ENCODE assay signal across 9 mouse cellular contexts in the genomic region with DNA sequence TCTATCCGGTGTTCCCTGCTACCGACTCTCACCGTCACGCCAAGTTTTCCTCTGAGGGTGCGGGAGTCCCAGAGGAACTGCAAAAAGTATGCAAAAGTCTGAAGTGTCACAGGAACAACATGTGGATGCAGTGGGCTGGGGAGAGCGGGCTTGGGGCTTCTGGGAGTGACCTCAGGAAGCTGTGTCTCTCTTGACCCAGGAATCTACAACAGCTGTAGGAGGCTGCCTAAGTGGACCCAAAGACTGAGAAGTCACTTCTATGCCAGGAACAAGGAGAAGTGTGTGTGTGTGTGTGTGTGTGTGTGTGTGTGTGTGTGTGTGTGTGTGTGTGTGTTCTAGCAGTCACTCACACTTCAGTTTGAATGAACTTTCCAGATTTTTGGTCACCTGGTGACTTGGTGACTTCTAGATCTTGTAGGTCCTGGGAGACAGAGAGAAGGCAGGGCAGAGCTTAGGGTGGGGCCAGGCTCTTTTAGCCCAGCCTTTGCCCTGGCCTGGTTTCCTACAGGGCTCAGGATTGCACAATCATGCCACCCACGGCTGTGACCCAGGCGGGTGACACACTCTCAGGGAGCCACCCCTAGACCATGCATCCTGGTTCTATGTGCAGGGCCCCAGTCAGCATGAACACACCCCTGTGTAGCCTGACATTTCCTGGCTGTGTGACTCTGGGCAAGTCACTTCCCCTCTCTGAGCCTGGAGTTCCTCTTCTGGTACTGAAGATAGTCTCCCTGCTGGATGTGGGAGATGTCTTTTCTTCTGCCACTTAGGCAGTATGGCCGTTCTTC.
DNase-seq lines count a peak whose midpoint lies in the region; ATAC-seq and TF ChIP-seq lines count a peak whose summit lies in the region.
"Had no signal": no experiment of that assay in that cellular context is flagged by ENCODE, and none has a peak within 500 bp of the region (broad histone marks: within the 10 kb centered on the region; RNA-seq: fewer than 3 reads in every experiment).

No protein-coding gene starts in this region.

- DNase-seq in kidney, adult 2 months: peak; percentile 72
- DNase-seq in liver, adult 2 months (ENCODE audit: extremely low read depth, low read depth, low spot score): peak; percentile 89
- DNase-seq in retina, embryonic 14.5 days (ENCODE audit: low spot score): no peak
- DNase-seq in ovary, postnatal 14 days (ENCODE audit: low spot score): no peak
- DNase-seq in right cerebral cortex, postnatal 25 days: no peak

- WGBS in kidney, adult 2 months: 81% methylated on average over 9 of the region's 9 CpGs
- 89% methylated on average over 9 of the region's 9 CpGs for WGBS in kidney, embryonic 14.5 days
- 48% methylated on average over 9 of the region's 9 CpGs for WGBS in bone marrow, adult 2 months
- 75% methylated on average over 9 of the region's 9 CpGs for WGBS in liver, adult 2 months

- no peaks in the 10 kb centered on the region for H3K27me3 ChIP-seq in kidney, adult 2 months (replicated peaks; ENCODE audit: control insufficient read depth, insufficient read depth, low read length)
- H3K27me3 ChIP-seq in kidney, embryonic 14.5 days (ENCODE audit: control insufficient read depth, insufficient read depth, low read length): no peaks in the 10 kb centered on the region; the same call in 1 of the 2 replicates
- no peaks in the 10 kb centered on the region for H3K27me3 ChIP-seq in liver, adult 2 months (ENCODE audit: control insufficient read depth, insufficient read depth, low read length)
- no peaks in the 10 kb centered on the region for H3K27me3 ChIP-seq in myocyte (ENCODE audit: control insufficient read depth, insufficient read depth, insufficient read length)
- H3K27me3 ChIP-seq: limb, embryonic 12.5 days had no signal

- no peaks in the 10 kb centered on the region for H3K79me2 ChIP-seq in liver, adult 2 months (ENCODE audit: control insufficient read depth, insufficient read depth, low read length)
- H3K79me2 ChIP-seq in myocyte (ENCODE audit: control insufficient read depth, insufficient read depth): no peaks in the 10 kb centered on the region

- H3K4me1 ChIP-seq in kidney, adult 2 months (ENCODE audit: control insufficient read depth, insufficient read depth, low read length): peaks cover 4% of the 10 kb centered on the region
- H3K4me1 ChIP-seq in kidney, embryonic 14.5 days (ENCODE audit: control insufficient read depth, insufficient read depth, low read length): peaks cover 12% of the 10 kb centered on the region
- H3K4me1 ChIP-seq in bone marrow, adult 2 months (ENCODE audit: control insufficient read depth, insufficient read depth, low read length): peaks cover 10% of the 10 kb centered on the region
- peaks cover 26% of the 10 kb centered on the region for H3K4me1 ChIP-seq in liver, adult 2 months (ENCODE audit: control insufficient read depth, insufficient read depth, low read length)

- H3K4me2 ChIP-seq in kidney, embryonic 14.5 days (replicated peaks; ENCODE audit: low read depth, low read length): no peak overlapping the region
- no peak overlapping the region for H3K4me2 ChIP-seq in myocyte (ENCODE audit: low read depth)
- H3K4me2 ChIP-seq: limb, embryonic 12.5 days had no signal

- TF ChIP-seq POLR2A in kidney, adult 2 months (IDR thresholded peaks at IDR 0.05; ENCODE audit: low read depth, low read length): no peak
- TF ChIP-seq POLR2A in bone marrow, adult 2 months (IDR thresholded peaks at IDR 0.05; ENCODE audit: borderline replicate concordance, control insufficient read depth, low read depth, low read length): 0 out of 2 replicates have a peak, but pooled peaks have one; percentile 25
- TF ChIP-seq POLR2A in liver, adult 2 months (IDR thresholded peaks at IDR 0.05; ENCODE audit: extremely low read depth, insufficient read depth, low read length): no peak
- TF ChIP-seq POLR2A in myocyte (IDR thresholded peaks at IDR 0.05; ENCODE audit: insufficient read length, low read depth): no peak

- no peak for TF ChIP-seq CTCF in kidney, adult 2 months (conservative IDR thresholded peaks at IDR 0.05; ENCODE audit: insufficient read depth, insufficient read length, low read depth, low read length)
- TF ChIP-seq CTCF in bone marrow, adult 2 months (IDR thresholded peaks at IDR 0.05; ENCODE audit: control insufficient read depth, insufficient read depth, low read length): no peak
- no peak for TF ChIP-seq CTCF in liver, adult 2 months (IDR thresholded peaks at IDR 0.05; ENCODE audit: low read depth, low read length)

- no peak for ATAC-seq in kidney, embryonic 14.5 days (ENCODE audit: low FRiP score, low TSS enrichment)

- H3K9me3 ChIP-seq in kidney, embryonic 14.5 days (ENCODE audit: control insufficient read depth, low read length): no peaks in the 10 kb centered on the region
- H3K9me3 ChIP-seq: limb, embryonic 12.5 days had no signal

- H3K27ac ChIP-seq in kidney, adult 2 months (ENCODE audit: insufficient read depth, low read depth, low read length): no peak overlapping the region
- no peak overlapping the region for H3K27ac ChIP-seq in kidney, embryonic 14.5 days (ENCODE audit: low read depth, low read length)
- peak overlapping the region; percentile 86 for H3K27ac ChIP-seq in bone marrow, adult 2 months (ENCODE audit: control insufficient read depth, insufficient read depth, low read depth, low read length, poor library complexity)
- peak overlapping the region; percentile 88 for H3K27ac ChIP-seq in liver, adult 2 months (replicated peaks; ENCODE audit: insufficient read depth, low read depth, low read length)
- H3K27ac ChIP-seq: limb, embryonic 12.5 days had no signal

- no peak overlapping the region for H3K9ac ChIP-seq in kidney, embryonic 14.5 days (ENCODE audit: low read depth, low read length)
- peak overlapping the region; percentile 5; the same call in 1 of the 2 replicates for H3K9ac ChIP-seq in liver, adult 2 months (ENCODE audit: low read depth, low read length)
- H3K9ac ChIP-seq: limb, embryonic 12.5 days had no signal

- H3K4me3 ChIP-seq in kidney, adult 2 months (ENCODE audit: insufficient read depth, low read depth, low read length): no peak overlapping the region
- no peak overlapping the region for H3K4me3 ChIP-seq in kidney, embryonic 14.5 days (ENCODE audit: low read length)
- no peak overlapping the region for H3K4me3 ChIP-seq in bone marrow, adult 2 months (replicated peaks; ENCODE audit: control insufficient read depth, low read depth, low read length)
- H3K4me3 ChIP-seq in liver, adult 2 months (ENCODE audit: insufficient read depth, low read depth, low read length): no peak overlapping the region
- no peak overlapping the region for H3K4me3 ChIP-seq in myocyte
- H3K4me3 ChIP-seq: limb, embryonic 12.5 days had no signal

- no peak overlapping the region for H3ac ChIP-seq in myocyte (ENCODE audit: control insufficient read depth, insufficient read length)

- no peaks in the 10 kb centered on the region for H3K36me3 ChIP-seq in kidney, adult 2 months (ENCODE audit: control insufficient read depth, insufficient read depth, low read length)
- no peaks in the 10 kb centered on the region for H3K36me3 ChIP-seq in kidney, embryonic 14.5 days (ENCODE audit: control insufficient read depth, insufficient read depth, low read length)
- H3K36me3 ChIP-seq in liver, adult 2 months (ENCODE audit: control insufficient read depth, insufficient read depth, low read length): no peaks in the 10 kb centered on the region
- no peaks in the 10 kb centered on the region for H3K36me3 ChIP-seq in myocyte (ENCODE audit: control insufficient read depth, insufficient read depth)
- H3K36me3 ChIP-seq: limb, embryonic 12.5 days had no signal

TF ChIP-seq in myocyte, 11 proteins besides CTCF, POLR2A, EP300 and RAD21:
- TF ChIP-seq SRF (IDR thresholded peaks at IDR 0.05; ENCODE audit: control insufficient read depth, insufficient read length, low read depth) (no peak), USF1 (IDR thresholded peaks at IDR 0.05; ENCODE audit: low read depth) (no peak), TCF3 (IDR thresholded peaks at IDR 0.05; ENCODE audit: insufficient read length, low read depth) (no peak), MYOG (IDR thresholded peaks at IDR 0.05; ENCODE audit: control insufficient read depth in 1 of 3, insufficient read depth in 1 of 3, insufficient read length in 2 of 3, low read depth in 2 of 3) (no peak), MAX (IDR thresholded peaks at IDR 0.05; ENCODE audit: low read depth) (no peak), MYOD1 (IDR thresholded peaks at IDR 0.05; ENCODE audit: control insufficient read depth in 1 of 3, insufficient read length in 2 of 3, low read depth in 2 of 3) (peak in 1 of 3 experiments; percentile 37), CEBPB (IDR thresholded peaks at IDR 0.05; ENCODE audit: insufficient read depth, poor library complexity, severe bottlenecking) (peak; percentile 99)

Comparison
In these comparisons a context has a peak if more than half of its experiments do, and no peak if none do; other contexts are left out.
1. DNase-seq: peak in kidney, adult 2 months (single experiment) and liver, adult 2 months (single experiment); none in retina, embryonic 14.5 days (single experiment), ovary, postnatal 14 days (single experiment) and right cerebral cortex, postnatal 25 days (single experiment).
2. H3K27ac ChIP-seq: peak in bone marrow, adult 2 months (single experiment) and liver, adult 2 months (single experiment); none in kidney, adult 2 months (single experiment) and kidney, embryonic 14.5 days (single experiment).